Mouse (Mus musculus) kidney, postnatal 14 days (tissue): Measurements from ENCODE around the gene Sipa1l1.
A peak's percentile ranks its signal among the peaks of the same experiment; 100 is the strongest.

Experiments used
- DNase-seq: peaks from one replicate; pipeline ENCODE4 v3.0.0; 2022; ENCODE audit warnings: mixed read lengths

The Sipa1l1 gene

DNA sequence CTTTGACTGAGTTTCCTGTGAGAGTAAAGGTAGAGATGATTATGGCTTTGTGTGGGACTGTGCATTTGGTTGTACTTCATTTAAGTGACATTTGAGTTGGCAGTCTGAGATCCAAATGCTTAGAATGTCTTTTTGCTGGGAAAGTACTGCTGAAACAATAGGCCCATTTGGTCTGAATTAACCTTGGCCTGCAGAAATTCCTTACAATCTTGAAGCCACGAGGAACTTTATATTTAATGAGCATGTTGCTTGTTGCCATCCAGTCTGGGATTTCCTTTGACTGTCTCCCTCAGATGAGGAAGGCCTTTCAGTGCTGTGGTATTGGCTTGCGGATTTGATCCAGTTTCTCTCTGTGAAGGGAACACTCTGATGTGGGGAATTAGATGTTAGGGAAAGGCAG lies 43.9 kb downstream of the Sipa1l1 start:
- no peak for DNase-seq

DNA sequence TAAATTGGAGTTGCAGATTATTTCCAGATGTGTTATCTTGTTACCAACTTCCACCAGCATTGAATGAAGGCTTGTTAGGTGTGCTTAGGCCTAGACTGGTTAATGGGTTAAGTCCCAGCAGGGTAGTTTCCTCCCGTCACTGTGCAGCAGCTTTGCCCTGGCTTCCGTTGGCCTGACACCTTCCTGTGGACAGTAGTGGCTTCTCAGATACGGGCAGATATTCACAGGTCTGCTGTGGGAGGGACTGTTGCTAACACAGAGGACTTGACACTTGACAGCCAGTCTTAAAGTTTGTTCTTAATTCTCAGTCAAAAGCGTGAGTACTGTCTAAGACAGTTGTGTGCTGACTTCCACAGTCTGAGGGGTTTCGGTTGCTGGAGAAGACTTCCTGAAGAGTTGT lies 45.8 kb downstream of the Sipa1l1 start:
- DNase-seq: no peak

DNA sequence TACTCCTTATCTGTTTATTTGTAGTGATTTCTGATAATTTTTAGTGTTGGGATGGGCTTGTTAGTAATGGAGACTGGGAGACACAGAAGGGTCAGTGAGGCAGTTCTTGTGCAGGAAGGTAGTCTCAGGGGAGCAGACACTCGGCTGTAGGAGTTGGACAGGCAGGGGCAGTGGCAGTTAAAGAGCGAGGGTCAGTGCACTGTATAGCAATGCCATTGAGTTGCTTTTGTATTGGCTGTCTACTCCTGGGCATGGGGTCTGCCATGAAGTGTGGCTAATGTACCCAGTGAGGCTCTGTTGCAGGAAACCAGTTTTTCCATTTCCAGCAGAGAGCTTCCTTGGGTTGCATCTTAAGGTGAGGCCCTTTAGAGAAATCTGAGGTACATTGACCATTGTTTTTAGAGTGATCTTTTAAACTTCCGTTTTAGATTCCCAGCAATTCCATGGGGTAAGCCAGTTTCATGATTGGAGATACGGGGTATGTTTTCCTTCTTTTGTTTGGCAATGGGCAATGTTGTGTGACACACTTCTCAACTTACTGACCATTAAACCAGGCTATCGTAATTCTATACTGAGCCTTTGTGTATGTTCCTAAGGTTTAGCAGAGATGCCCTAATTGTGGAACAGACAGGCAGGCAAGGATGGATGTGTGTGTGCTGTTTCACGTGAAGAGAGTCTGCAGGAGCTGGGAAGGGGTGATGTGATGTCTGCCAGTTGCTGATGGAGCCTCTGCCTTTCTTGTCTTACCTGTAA lies 47.9 kb downstream of the Sipa1l1 start:
- no peak for DNase-seq

DNA sequence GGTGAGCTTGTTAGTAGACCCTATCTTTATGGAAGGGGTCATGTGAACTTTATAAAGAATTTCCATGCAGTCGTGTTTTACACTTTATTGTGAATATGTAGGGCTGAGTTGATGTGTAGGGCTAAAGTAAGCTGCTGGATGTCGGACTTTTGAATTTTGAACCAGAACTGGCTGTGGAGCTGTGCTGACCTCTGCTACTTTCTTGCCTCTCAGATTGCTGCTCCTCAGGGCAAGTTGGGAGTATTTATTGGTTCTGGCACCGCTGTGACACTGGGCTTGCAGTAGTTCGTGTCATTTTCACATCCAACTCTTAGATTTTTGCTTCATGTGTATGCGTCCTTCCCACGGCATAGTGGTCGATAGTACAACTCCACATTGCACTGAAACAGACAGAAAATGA lies 49.1 kb downstream of the Sipa1l1 start:
- peak; percentile 37 for DNase-seq

DNA sequence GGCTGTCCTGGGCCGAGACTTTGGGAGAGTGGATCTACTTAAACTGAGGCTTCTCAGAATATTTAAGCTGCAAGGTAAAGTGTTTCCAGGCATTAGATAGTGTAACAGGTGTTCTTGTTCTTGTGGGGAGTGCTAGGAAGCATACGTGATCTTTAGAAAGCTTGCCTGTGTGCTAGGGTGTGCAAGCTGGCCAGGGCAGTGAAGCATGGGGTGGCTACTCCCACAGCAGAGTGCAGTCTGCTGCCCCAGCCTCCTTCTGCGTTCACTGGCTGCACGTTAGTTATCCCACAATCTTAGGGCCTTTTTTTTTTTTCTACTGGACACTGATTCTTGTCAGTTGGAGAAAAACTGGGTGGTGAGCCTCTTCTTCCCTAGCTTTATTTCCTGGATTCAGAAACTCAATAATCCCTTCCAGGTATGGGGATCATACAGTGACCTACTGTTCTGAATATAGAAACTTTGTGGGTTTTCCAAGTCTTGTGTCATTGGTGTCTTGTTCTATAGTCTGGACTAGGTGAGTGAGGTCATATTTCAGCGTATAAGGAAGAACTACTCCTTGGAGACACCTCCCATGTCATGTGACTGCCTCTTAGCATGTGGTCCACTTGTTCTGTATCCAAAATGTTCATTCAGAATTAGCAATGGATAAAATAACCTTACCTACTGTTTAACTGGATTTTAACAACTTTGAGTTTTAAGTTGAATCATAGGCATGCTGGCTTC lies 51.4 kb downstream of the Sipa1l1 start:
- peak; percentile 32 for DNase-seq

DNA sequence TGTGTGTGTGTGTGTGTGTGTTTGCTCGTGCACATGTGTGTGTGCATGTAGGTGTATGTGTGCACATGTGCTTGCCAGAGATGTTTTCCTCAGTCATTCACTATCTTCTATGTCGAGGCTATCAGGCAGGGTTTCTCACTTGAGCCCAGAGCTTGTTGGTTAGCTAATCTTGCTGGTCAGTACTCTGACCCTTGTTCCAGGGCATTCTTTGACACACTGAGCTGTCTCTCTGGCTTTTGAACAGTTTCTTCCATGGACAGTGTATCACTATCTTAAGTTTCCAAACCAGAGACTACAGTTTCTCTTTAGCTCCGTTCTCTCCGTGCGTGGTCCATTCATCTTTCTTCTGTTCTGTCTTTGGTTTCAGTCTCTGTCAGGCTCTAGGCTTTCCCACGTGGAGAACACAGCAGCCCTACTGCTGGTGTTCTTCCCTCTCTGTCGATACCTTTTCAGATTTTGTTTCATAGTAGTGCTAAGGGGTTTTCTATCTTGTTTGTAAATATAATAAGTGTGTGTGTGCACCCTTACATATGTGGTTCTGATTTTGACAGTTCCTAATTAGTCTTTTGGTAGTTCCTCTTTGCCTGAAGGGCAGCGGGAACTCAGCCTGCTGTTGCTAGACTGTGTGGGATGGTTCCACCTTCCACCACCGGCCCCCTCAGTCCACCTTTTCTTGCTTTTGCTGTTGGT lies 54.2 kb downstream of the Sipa1l1 start:
- DNase-seq: peak; percentile 44

DNA sequence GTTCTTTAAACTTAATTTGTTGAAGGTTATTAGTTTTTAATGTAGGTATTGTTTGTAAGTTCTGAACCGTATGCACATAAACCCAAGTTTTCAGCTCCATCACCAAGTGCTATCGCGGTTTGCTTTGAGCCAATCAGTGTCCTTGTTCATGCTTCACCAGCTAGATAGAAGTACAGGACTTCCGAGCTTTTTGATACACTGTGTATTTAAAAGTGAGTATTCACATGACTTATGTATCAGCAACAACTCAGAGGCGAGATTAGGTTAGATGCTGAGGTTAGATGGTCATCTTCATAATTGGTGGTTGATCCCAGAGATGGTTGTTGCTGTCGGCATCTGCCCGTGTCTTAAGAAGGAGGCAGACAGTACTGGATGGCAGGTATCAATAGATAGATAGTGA lies 55.7 kb downstream of the Sipa1l1 start:
- DNase-seq: no peak

DNA sequence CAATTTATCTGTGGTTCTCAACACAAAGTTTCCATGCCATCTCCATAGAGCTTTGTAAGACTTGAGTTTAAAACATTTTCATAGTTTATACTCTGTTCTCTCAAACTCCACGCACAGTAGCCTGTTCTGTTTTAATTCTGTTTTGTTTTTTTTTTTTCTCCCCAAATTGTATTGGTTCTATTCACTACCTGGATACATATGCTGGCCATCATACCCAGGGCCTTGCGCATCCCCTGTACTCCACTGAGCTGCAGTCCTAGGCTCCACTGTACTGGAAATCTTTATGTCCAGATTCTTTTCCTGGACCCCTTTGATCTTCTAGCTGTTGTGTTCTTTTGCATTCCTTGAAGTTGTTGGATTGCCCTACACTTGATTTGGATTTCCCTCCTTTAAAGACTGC lies 56.2 kb downstream of the Sipa1l1 start:
- no peak for DNase-seq

DNA sequence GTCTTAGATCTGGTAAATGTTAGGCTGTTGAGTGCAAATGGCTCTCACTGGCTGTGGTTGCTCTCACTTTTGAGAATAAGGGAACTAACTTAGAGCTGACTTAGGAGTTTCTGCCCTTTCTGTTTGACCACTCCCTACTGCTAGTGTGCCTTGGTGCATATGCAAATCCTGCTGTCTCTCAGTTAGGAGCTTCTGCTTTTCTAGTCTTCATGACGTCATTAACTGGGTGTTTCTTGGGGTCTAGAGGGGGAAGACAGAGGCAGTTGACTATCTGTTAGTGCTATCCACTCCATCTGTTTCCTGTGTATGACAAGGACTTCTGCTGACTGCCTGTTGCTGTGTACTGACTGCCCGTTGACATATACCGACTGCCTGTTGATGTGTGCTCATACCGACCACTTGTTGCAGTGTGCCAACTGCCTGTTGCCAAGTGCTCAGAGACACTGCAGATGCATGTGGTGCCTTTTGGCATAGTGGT lies 56.7 kb downstream of the Sipa1l1 start:
- no peak for DNase-seq

DNA sequence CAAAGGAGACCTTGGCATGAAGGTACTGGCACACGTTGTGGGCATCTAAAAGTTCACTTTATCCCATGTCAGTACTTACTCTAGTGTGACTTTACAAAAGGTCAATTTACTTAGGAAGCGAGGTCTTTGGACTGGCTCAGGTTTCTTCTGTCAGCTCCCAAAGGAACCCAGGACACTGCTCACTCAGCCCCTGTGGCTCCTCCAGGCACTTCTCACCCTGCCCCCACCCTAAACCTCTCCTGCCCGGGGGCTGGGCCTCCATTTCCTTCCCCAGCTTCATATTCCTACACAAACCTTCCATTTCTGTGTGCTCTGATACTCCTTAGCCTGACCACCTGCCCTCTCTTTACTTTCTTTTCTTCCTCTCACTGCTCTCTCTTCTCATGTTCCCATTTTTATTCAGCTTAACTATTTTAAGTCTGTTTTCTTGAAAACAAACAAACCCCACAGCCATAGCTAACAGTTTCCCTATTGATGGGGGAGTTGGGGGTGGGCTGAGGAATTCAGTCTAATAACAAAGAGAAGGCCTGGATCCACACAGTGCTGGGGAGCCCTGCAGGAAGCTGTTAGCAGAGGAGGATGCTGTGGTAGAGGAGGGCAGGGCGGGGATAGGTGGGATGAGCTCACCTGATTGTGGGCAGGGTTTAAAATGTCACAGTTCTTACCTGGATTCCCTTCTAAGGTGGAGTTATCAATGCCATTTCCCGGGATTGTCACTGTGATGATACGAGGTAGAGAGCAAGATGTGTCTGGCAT lies 57.4 kb downstream of the Sipa1l1 start:
- no peak for DNase-seq

DNA sequence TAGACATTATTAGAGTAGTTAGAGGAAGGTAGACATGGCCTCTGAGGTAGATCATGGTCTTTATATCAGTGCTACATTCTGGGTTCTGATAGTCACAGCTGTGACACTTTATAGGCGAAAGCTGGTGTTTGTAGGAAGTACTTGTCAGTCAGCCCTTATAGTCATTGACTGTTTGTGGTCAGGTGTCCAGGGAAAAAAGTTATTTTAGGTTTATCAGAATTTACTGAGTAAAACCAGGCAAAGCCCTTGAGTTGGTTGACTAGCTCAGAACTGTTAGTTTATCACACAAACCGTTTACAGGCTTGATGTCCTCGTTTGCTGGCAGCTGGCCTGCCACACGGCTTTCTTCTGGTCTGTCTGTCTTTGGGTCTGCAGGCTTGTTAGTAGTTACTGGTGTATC lies 61.0 kb downstream of the Sipa1l1 start:
- no peak for DNase-seq

DNA sequence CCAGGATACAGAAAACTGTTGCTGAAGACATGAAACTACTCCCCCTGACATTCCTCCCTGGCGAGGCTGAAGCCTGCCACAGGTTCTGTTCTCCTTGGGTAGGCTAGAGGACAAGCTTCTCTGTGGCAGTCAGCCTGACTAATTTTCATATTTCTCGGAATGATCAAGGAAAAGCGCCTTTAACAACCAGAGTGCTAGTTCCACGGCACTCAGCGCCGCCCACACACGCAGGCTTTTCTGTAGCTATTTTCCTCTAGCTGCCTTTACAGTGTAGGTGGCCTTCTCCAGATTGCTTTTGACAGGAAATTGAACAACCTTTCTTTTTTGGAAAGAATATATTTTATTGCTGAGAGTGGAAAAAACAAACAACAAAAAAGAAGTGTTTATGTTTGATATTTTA lies 62.1 kb downstream of the Sipa1l1 start:
- DNase-seq: no peak

DNA sequence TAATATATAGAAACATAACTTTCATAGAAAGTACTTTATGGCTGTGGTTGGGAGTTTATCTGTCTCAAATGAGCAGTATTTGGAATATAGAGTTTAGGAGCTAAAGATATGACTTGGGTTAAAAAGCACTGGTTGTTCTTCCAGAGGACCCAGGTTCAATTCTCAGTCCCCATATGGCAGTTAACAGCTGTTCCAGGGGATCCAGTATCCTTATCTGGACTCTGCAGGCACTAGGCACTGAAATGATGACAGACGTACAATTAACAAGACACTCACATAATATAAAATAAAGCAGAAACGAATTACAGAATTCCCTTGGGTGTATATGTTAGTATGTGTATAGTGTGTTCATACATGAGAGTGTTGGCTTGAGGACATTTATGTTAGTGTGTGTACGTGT lies 64.1 kb downstream of the Sipa1l1 start:
- no peak for DNase-seq

DNA sequence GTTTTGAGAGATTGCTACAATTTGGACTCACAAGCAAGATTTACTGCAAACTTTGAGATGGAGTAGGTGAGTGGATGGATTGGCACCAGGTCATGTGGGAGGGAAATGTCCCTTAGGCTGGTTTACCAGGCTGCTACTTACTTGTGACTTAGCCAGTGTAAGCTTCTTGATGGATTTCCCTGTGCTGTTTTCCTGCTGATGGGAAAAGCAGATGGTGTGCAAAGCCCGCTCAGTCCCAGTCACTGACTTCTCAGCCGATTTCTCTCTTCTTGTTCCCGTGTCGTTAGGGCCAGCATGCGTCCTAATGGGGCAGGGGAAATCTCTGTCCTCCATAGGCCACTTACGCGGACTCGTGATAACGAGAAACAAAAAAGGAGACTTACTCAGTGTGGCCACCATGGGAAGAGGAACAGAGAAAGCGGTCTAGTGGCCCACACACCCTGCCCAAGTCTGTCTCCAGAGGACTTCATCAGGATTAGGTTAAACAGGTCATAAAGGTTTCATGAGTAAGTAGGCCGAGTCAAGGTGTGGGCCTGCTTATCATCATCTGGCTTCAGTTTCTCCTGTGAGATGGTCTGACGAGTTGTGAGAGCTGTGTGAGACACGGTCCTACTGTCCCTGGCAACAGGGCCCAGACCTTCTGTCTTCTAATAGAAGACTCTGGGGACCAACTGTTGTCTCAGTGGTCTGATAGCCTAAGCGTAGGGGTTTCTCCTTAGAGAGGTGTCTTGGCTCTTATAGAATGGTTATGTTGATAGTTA lies 65.5 kb downstream of the Sipa1l1 start:
- no peak for DNase-seq

DNA sequence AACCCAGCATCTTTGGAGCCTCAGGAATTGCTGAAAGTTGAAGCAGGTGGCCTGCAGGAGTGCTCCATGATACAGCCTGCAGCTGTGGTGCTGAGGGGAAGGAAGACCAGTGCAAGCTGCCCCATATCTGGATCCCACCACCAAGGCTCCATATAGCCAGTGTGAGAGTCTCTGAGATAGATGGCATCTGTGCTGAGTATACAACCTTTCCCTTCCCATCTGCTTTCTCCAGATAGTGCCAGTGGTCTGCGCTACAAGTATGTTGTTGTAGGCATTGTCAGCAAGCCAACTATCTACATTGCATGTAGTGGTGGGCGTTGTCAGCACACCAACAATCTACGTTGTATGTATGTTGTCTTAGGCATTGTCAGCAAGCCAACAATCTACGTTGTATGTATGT lies 68.0 kb downstream of the Sipa1l1 start:
- no peak for DNase-seq

DNA sequence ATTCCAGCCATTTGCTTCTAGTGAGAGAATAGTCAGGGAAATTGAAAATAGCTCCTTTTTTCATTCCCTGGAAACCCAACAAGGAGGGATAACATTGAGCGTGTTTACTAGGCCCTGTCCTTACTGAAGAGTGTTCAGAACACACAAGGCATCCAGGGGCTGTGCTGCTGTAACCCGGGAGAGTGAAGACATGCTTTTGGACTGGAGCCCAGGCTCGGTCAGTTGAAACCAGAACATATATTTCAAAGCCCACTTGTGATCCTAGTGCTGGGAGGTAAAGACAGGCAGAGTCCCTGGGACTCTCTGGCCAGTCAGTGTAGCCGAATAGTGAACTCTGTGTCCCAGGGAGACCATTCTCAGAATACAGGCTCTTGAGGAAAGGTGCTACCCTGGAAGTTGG lies 68.8 kb downstream of the Sipa1l1 start:
- DNase-seq: peak; percentile 42

DNA sequence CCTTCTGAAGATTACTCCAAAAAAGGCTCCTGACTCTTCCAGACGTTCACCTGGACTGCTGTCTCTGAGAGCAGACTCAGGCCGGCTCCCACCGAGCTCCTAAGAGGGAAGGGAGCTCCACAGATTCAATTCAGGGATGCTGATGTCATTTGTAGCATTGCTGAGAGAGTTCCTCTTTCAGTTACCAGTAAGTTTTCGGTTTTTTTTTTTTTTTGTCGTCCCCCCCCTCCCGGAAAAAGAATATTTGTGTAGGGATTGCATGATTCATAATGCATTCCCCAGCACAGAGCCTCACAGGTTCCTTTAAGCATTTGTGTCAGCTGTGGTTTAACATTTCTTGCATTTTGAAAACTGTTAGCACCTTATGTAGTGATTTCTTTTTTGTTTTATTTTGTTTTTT lies 71.6 kb downstream of the Sipa1l1 start:
- no peak for DNase-seq

DNA sequence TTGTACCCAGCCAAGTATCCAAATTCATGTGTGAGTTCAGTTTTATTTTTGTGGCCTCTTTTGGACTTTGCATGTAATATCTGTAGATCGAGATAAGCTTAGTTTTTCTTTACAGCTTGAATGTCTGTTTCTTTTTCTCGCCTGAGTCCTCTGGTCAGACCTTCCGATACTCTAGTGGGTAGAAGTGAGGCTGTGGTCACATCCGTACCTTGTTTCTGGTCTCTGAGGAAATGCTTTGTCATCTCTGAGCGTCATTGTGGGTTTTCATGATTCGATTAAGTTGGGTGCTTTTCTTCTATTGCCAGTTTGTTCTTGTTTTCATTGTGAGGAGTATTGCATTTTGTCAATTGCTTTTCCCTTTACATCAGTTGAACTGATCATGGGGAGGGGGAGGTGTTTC lies 76.1 kb downstream of the Sipa1l1 start:
- no peak for DNase-seq

DNA sequence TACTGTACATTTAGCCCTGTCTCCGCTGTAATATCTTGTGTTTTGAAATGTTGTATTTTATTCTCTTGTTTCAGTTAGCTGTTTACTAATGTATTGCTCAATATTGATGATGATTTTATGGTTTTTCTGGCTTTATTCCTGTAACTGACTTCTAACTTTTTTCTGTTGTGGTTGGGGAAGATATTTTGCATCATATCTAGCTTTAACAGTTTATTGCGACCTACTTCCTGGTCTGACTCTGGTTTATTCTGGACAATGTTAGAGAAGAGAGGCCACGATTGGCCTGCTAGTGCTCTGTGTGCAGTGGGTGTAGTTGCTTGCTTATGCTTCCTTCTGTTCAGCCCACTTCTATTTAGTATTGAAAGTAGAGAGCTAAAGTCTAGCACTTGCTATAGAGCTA lies 77.3 kb downstream of the Sipa1l1 start:
- DNase-seq: no peak

DNA sequence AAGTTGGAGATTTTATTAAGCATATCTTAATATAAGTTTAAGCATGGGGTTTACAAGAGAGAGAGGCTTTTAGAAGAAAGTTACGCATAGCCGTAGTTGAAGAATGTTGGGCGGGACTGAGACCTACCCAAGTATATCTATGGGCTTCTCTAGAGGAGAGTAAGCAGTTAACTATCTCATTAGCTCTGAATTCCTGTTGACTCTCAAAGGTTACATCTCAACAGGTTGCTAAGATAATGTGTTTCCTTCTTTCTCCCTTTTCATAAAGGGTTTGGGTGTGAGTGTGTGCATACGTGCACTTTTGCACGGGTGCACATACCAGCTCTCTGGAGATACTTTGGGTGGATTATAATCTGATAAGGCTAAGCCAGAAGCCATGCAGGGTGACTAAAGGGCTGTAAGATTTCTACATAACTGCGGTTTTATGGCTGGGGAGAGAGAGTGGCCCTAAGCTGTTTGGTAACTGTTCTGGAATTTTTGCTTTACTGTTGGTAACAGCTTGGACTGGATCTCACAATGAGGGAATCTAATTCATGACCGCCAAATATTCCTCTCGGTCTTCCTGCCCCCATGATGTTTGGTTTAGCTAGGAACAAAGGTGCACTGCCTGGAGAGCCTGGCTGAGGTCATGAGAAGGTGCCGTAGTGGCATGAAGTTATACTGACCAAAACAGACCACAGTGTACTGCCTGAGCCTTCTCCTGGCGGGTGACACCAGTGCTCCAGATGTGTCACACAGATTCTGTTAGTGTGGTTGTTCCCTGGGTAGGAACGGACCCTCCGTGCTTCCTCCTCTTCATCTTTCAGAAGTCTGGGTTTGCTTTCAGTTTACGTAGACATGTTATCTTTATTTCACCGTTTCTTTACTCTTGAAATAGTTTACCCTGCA lies 78.5 kb downstream of the Sipa1l1 start:
- no peak for DNase-seq

DNA sequence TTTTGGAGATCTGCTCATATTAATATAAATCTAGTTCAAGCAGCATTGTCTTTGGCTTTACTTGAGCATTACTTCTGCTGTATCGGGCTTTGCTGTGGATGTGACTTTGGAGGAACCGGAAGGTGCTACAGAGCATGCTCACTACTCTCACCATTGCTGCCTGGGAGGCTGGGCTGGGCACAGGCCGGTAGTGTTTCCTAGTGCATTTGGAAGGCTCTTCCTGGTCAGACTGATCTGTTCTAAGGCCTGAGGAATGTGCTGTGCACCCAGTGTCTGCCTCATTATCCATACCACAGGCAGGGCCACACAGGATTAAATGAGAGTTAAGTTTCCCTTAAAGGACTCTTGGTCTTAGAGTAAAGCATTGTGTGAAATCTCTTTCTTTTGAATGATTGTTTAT lies 79.4 kb downstream of the Sipa1l1 start:
- no peak for DNase-seq
